Mouse (Mus musculus) embryonic fibroblast, embryonic 13.5 days (primary cell): ENCODE data around the gene Lpcat3.

Source experiments
- CTCF ChIP-seq: IDR thresholded peaks from 2 replicates; pipeline ENCODE4 v1.5.1; 2011; ENCODE audit warnings: mild to moderate bottlenecking, control low read depth, low read length, moderate library complexity, borderline replicate concordance; ENCODE audit not compliant: insufficient read depth
- POLR2A ChIP-seq: IDR thresholded peaks from 2 replicates; pipeline ENCODE4 v1.6.1; 2011; ENCODE audit warnings: low read depth, mild to moderate bottlenecking, control low read depth, low read length, moderate library complexity

DNA sequence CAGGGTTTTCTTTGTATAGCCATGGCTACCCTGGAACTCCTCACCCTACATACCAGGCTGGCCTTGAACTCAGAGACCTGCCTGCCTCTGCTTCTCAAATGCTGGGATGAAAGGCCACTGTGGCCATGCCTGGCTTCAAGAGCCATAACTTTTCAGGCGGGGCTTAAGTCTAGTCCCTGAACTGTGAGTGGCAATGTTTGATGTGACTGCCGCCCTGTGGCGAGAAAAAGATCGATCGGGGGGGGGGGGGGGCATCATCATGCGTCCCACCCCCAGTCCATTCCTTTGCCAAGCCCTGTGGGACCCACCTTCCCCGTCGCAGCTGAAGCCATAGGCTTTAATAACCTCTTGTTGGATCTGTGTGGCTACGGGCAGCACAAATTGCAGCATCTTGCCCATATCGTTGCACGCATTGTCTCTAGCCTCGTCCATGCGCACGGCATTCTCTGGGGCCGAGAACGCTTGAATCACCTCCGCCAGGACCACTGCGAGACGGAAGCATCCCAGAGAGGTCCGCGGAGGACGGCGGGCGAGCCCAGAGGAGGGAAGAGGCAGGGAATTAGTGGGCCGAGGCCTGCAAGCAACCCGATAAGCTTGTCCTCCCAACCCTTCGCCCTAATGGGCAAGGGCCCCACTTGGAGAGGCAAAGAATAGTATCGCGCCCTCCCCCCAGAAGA, 77.5 kb downstream of the Lpcat3 start:
- TF ChIP-seq CTCF (no peak), POLR2A (peak; percentile 9; the same call in 1 of the 2 replicates)
